In genomic region chr4:140252369-140252768, GRCm38 (mm10) we compare ENCODE assay signal across 10 mouse cellular contexts. TPM values are rescaled to one million over a fixed set of nuclear protein-coding genes. Genes with fewer than 3 reads are reported as not detected.
DNase-seq lines count a peak whose midpoint lies in the region; TF ChIP-seq lines count a peak whose summit lies in the region.
"Had no signal": no experiment of that assay in that cellular context is flagged by ENCODE, and none has a peak within 500 bp of the region (broad histone marks: within the 10 kb centered on the region; RNA-seq: fewer than 3 reads in every experiment).

No protein-coding gene starts in this region.

- DNase-seq in frontal cortex, postnatal 36 days (ENCODE audit: low spot score in 2 of 2), result peak; percentile 55 to 63
- no peak for DNase-seq in frontal cortex, postnatal 25 days (ENCODE audit: low spot score in 2 of 2)
- DNase-seq in left cerebral cortex, adult 2 months (ENCODE audit: extremely low spot score in 1 of 2, low spot score in 2 of 2), result peak; percentile 49 to 61
- no peak for DNase-seq in left cerebral cortex, adult 11 months (ENCODE audit: low spot score)
- DNase-seq in MN1 (ENCODE audit: low spot score) (peak; percentile 56), liver (no peak)
- peak; percentile 56 for DNase-seq in layer of hippocampus, postnatal 14 days (ENCODE audit: low spot score in 2 of 2)
- no peak for DNase-seq in spleen, postnatal 14 days (ENCODE audit: low spot score in 2 of 2)

- H3K27ac ChIP-seq in left cerebral cortex, adult 2 months, result no peak overlapping the region

- peak; percentile 79 for TF ChIP-seq CTCF in left cerebral cortex, adult 2 months (IDR thresholded peaks at IDR 0.05)

- no peak overlapping the region for H3K4me3 ChIP-seq in left cerebral cortex, adult 2 months
- H3K4me3 ChIP-seq: erythroblast, embryonic 14.5 days; megakaryocyte, embryonic 14.5 days had no signal

- intact Hi-C loops in left cerebral cortex, adult 2 months (cut with DNase I), result loop anchor here (2.0 to 5.0 kb wide), 4 partner anchors 105 to 286 kb away; no protein-coding TSS in a partner anchor

RNA-seq across cellular contexts. Expression of gene Igsf21, which starts 5.8 kb away (rescaled TPM):
- 10 to 100 TPM; 68.8 to 75.2 TPM for total RNA-seq in left cerebral cortex, adult 2 months (2021)
- 10 to 100 TPM; 65.7 to 73.0 TPM for total RNA-seq in layer of hippocampus, postnatal 14 days (2021)

Comparison
In these comparisons a context has a peak if more than half of its experiments do, and no peak if none do; other contexts are left out.
1. DNase-seq: peak in frontal cortex, postnatal 36 days (2 of 2), left cerebral cortex, adult 2 months (2 of 2), MN1 (single experiment) and layer of hippocampus, postnatal 14 days (2 of 2); none in frontal cortex, postnatal 25 days (0 of 2), left cerebral cortex, adult 11 months (single experiment), spleen, postnatal 14 days (0 of 2) and liver (single experiment).